Mouse (Mus musculus) lung, postnatal 14 days (tissue): ENCODE measurements around the gene Hap1.

Source experiments
- DNase-seq: peaks from one replicate; pipeline ENCODE4 v3.0.0; 2021

The Hap1 gene

DNA sequence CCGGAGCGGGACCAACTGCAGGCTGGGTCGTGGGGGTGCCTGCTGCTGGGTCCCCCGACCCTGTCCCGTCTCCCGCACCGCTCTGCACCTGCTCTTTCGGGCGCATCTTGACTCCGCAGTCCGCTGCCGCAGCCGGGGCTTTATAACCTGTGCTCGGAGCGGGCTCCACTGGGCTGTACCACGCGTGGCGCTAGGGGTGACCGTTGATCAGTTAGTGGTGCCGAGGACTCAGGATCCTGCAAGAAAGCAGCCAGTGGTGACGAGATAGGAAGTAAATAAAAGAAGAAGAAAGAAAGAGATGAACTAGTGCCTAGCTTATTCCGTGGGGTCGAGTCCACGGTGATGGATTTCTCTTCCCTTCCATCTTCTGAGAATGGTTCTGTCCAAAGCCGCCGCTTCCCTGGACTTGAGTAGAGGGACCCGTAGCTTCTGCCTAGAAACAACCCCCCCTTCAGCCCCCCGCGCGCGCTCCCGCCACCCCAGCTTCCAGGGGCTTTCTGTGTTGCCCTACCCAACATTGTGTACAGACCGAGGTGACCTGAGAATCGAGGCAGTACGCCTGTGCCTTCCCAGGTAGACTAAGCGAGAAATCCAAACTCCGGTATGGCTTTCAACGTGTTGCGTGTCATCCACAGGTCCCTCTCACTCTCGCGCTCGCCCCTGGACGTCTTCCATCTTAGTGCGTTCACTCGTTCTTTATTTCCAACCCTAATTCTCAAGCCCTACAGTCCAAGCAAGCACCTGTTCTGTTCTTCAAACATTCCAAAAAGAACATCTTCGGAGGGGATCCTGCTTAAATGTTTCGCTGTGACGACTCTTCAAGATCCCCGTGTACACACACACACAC lies at the start of gene Hap1:
Gene Hap1 (minus strand): TSS at position 157 of the 847 bp plus-strand sequence.
- DNase-seq = peak; percentile 72

DNA sequence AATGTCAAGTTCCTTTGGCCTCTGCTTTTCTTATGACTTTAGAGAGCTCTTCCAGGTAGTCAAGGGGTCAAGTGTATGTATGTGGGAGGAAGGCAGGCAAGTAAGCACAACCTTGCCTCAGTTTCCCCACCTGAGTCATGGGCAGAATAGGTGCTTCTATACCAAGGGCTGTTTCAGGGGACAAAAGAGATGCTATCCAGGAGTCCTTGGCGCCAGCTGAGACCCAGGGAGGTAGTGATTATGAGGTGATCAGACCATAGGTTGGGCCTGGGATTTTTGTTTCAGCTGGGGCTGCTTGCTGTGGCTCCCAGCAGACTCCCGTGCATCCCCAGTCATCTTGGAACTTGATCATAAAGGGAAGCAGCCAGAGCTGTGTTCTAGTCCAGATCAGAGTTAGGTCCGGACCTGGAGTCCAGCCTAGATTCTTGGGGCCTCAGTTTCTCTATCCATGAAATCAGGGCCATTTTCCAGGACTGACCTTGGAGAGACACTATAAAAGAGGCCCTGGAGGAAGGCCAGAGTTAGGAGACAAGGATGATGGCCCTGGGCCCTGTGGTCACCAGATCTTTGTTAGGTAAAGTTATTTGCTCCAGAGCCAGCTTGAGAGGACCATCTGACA lies 48.6 kb upstream of the Hap1 start:
- DNase-seq = no peak

DNA sequence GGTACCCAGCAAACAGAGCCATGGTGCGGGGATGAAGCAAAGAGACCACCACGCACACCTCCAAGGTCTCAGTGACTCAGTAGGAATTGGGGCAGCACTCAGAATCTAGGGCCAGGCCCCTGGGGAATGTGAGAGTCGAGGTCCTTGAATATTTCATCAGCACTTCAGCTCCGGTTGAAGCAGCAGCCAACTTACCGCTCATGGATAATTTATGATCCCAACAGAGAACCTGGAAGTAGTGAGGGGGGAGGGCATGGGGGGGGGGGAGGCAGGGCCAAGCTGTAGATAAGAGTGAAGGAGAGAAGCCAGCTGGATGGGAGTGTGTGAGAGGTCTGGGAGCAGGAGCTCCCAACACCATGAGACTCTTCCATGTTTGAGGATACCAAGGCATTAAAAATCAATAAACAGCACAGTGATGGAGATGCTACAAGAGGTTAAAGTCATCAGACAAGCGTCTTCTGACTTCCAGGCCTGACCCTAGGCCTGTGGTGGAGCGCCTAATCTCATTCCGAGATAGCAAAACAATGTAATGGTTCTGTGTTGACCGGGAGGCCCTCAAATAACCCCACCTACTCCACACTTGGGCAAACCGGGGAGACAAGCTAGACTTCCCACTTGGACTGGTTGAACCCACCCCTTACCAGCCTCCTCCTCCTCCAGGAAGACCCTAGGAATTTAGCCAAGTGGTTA lies 47.7 kb upstream of the Hap1 start:
- DNase-seq = no peak

GRCm38 (mm10) chr11:100402682-100403081 lies 46.8 kb upstream of the Hap1 start:
- DNase-seq = no peak

DNA sequence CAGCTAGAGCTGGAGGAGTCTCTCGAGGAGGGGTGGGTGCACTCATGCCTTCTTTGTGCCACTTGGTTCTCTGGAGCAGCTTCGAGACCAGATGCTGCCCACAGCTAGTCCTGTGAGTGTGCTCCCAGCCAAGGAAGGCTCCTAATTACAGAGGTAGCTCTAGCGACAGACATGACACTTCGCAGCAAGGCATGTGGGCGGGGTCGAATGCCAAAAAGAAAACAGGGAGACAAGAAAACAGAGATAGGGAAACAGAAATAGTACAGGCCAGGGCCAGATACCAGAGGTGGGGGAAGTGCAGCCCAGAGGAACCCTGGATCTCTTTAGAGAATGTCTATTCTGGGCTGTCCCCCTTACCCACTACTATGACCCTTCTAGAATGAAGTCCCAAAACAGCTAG lies 46.3 kb upstream of the Hap1 start:
- DNase-seq = no peak

GRCm38 (mm10) chr11:100400842-100401241 lies 44.9 kb upstream of the Hap1 start:
- DNase-seq = no peak

GRCm38 (mm10) chr11:100399727-100400538 lies 44.0 kb upstream of the Hap1 start:
- DNase-seq = no peak

GRCm38 (mm10) chr11:100399320-100399719 lies 43.4 kb upstream of the Hap1 start:
- peak; percentile 58 for DNase-seq

- DNase-seq = no peak
These were observed 42.6 kb upstream of the Hap1 start for GRCm38 (mm10) chr11:100398517-100398916.

DNA sequence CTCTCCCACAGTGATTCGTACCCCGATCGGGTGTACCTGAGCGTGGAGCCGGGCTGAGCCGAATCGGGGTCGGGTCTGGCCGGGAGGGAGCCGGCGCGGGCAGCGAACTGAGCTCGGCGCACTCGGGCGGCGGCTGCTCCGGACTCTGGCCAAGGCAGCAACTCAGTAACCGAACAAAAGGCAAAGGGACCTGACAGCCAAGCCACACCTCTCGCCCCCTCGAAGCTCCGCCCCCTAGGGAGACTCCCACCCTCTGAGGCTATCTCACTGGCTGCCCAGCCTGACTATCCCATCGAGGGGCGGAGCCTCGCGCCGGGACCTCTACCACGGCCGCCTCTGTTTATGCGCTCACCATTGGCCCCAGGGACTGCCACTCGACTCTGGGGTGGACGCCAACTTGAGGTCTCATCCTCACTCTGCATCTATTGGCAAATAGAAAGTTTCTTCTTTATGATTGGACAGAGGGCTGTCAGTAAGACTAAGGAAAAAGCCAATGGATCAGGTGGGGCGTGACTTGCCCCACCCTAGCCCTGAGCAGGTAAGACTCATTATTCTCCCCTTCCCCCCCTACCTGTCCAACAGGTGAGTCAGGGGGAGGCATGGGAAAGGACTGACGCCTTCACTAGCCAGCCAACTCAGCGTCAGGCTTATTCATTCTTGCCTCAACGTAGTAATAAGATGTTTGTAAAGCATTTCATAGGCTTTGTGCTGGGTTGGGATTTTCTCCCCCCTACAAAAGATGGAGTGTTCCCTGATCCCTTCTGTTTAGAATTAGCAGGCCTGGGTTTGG lies 41.9 kb upstream of the Hap1 start, which contains the start of gene Jup:
Gene Jup (minus strand): TSS at position 164 of the 790 bp plus-strand sequence.
- DNase-seq = peak; percentile 100

DNA sequence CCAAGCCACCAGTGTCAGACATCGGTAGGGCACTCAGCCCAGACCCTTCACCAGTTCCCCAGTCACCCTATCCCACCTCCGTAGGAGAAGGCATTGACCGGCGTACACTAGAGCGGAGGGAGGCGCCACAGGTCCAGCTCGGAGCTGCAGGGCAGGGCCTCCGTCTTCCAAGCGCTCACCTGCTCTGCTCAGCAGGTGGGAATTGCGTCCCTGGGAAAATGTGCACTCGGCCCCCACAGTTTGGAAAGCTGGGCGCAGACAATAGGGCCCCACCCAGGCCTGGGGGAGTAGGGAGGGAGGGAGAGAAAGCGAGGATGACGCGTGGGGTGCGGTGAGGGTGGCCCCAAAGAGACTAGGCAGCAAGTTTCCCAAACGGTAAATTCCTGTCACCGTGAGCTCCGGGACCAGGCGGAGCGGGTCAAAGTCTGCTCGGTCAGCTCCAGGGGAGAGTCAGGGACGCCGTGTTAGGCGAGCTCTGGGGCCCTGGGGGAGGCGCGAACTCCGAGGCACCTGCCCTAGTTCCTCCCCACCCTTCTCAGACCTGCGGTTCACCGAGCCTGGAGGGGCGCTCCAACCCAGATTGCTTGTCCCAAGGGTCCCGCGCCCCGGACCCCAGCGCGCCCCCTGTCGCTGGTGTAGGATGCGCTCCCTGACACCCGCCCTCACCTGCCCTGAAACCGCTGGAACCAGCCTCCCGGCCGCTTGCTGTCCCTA lies 41.1 kb upstream of the Hap1 start:
- peak; percentile 48 for DNase-seq

DNA sequence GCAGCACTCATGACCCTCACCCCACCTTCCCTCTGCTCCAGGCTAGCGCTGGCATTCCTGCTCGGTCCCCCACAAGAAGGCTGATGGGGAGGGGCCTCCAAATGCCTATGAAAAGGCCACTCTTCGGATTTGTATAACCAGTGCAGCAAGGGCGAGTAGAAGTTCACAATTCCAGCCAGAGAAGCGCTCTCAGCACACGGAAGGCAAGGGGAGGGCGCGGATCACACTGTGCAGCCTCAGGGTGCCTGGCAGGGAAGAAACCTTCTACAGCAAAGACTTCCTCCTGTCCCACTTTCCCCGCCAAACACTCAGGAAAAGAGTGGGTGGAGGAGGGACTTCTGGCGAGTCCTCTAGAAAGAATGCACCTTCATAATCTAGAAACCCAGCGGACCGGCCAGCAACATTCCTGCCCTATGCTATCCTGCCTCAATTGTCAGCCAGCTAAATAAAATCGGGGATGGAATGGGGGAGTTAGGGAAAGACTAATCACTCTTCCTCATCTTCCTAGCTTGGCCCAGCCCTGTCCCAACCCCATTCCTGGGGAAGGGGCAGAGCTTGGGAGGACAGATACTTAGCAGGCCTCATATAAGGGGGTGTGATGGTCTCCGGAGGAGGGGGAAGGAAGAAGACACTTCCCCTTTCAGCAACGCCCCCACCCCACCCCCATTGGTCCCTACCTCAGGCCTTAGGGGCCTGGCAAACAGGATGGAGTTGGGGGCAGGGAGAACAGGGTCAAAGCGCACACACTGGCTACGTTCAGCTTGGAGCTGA lies 40.1 kb upstream of the Hap1 start:
- DNase-seq = peak; percentile 59

DNA sequence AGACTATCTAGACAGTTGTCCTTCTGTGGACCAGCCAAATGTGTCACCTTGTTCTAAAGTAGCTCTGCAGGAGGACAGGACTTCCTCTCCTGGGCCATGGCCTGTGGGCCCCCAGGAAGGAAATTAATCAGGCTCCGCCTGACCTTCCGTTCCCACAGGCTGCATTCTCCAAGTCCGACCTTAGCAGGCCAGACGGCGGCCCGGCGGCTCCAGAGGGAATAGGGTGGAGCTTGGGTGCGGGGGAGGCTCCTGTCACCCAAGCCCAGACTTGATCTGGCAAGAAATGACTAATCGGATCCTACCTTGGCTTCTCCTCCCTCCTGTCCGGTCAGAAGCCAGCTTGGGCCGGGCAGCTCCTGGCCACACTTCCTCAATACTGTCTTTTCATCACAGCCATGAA lies 39.3 kb upstream of the Hap1 start:
- peak; percentile 73 for DNase-seq

DNA sequence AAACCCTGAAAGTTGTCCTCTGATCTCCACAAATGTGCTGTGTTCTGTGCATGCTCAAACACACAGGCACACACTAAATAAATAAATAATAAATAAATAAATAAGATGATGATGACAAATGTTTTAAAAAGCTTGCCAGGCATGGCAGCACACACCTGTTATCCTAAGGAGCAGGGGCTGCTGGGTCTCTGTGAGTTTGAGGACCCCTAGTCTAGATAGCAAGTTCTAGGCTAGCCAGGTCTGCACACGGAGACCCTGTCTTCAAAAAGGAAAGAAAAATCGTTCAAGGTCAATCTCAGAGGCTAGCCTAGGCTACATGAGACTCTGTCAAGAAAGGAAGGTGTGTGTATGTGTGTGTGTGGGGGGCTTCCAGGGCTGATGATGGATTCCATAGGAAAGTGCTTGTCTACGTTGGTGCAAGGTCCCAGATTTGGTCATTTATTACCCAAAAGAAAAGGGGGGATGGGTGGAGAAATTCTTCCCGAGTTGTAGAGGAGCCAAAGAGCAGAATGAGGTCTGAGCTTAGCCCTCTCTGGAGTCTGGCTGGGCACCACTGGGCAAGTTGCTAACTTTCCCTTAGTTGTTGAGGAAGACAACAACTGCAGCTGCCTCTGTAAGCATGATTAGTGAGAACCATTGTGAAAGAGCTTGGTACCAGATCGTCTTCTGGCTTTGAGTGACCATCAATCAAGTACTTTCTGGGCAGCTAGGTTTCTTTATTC lies 38.6 kb upstream of the Hap1 start:
- DNase-seq = no peak

DNA sequence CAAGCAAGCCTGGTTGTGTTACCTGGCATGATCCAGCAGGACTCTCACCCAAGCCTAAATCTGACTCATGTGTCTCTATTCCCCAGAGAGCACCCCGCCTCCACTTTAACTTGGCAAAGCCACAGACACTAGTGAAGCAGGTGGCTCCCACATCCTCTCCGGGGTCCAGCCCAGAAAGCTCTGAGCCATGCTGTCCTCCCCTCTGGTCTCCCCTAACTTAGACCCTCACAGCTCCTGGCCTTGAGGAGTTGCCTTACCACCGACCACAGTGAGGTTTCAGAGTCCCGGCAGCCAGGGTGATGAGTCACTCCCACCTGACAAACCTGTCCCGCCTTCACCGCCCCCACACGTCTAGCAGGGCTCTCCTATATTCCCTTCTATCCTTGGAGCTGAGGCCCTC lies 37.8 kb upstream of the Hap1 start:
- no peak for DNase-seq

DNA sequence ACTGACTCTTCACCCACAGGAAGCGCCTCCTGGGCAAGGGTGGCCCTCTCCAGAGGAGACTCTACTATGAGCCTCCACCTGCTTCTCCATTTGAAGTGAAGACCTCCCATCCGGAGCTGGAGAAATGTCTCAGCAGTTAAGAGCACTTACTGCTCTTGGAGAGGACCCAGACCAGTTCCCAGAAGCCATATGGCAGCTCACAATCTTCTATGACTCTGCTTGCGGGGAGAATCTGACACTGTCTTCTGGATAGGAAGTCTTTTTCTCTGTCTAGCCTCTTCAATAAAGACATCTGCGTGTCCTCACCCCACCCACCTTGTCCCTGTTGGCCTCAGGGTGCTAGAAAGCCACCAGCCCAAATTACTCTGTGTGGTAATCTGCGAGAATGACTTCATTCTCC lies 37.0 kb upstream of the Hap1 start:
- no peak for DNase-seq

GRCm38 (mm10) chr11:100391884-100392345 lies 36.0 kb upstream of the Hap1 start:
- no peak for DNase-seq

- DNase-seq = peak; percentile 81
These were observed 35.4 kb upstream of the Hap1 start for GRCm38 (mm10) chr11:100391081-100391883.

DNA sequence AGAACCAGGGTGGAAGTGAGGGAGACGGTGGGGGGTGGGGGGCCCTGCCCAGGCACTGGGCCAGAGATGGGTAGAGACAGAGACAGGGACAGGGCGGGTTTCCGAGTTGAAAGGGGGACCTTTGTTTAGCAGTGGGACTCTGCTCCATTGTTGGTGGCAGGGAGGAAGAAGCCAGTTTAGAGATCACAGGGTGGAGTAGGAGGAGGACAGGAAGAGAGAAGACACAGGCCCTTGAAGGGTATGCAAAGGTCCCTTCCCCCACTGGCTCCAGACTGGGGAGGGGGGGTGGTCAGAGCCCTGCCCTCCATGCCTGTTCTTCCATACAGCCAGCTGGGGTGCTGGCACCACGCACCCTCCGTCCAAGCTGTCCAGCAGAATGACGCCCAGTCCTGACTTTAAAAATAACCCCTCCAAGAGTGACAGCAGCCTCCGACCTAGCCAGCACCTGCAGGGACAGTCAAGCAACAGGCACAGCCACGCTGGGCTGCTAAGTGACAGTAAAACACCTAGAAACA lies 34.1 kb upstream of the Hap1 start:
- peak; percentile 79 for DNase-seq
